Mouse (Mus musculus) C2C12 (cell line): ENCODE measurements around the gene Secisbp2l.

Experiments used
- CEBPB ChIP-seq: IDR thresholded peaks from one replicate; pipeline ENCODE4 v1.6.1; 2011; ENCODE audit warnings: low read depth, mild to moderate bottlenecking, control low read depth, moderate library complexity
- CTCF ChIP-seq: IDR thresholded peaks from one replicate; pipeline ENCODE4 v1.5.1; 2011; ENCODE audit not compliant: control insufficient read depth, insufficient read depth, insufficient read length
- MYOG ChIP-seq: IDR thresholded peaks from one replicate; pipeline ENCODE4 v1.6.1; 2011; ENCODE audit not compliant: control insufficient read depth, insufficient read length; ENCODE audit errors: extremely low read depth
- USF1 ChIP-seq: IDR thresholded peaks from one replicate; pipeline ENCODE4 v1.6.1; 2011; ENCODE audit warnings: low read depth, mild to moderate bottlenecking, control low read depth, moderate library complexity

DNA sequence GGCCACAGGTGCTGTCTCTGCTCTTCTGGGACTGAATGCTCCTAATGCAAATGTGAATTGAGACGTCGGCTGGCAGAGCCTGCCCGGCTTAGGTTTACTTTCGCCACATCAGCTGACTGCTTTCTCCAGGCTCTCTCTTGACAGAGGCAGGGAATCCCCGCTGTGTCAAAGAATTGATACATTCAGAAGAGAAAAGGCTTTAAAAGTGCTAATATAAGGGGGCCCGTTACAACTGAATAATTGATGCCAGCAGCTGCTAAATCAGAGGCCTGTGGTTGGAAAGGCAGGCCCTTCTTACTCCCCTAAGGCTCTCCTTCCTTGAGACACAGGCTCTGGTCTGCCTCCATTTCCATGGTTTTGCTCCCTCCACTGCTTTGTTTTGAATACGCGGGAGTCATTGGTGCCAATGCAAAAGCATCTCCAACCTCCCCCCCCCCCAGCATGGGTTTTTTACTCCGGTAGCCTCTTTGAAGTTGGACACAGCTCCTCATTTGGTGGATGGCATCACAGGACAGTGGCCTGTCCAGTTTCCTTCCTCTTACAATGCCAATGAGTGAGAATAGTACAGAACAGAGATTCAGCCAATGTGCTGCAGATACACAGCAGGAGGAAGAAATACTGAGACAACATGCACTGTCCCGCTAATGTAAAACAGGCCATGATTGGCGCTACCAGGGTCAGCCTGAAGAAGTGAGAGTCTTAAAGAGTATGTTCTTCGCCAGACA lies 77.6 kb downstream of the Secisbp2l start:
- no peak for TF ChIP-seq CTCF
- TF ChIP-seq MYOG, result no peak
- no peak for TF ChIP-seq USF1
- no peak for TF ChIP-seq CEBPB
